Mouse (Mus musculus) heart, embryonic 10.5 days (tissue): Measurements from ENCODE around the gene Gabarapl2. TPM values are rescaled to one million over a fixed set of nuclear protein-coding genes. Genes with fewer than 3 reads are reported as not detected.

Experiments used
- DNase-seq: peaks from one replicate; pipeline ENCODE4 v3.0.0-alpha.2; 2017; ENCODE audit warnings: low spot score
- H3K27ac ChIP-seq: fragments of 300-500 bp; sonication (generic); 2 replicates; pipeline ENCODE4 v1.5.1; 2016; ENCODE audit warnings: mild to moderate bottlenecking
- H3K27me3 ChIP-seq: fragments of 300-500 bp; sonication (generic); 2 replicates; pipeline ENCODE4 v1.6.1; 2016; ENCODE audit warnings: mild to moderate bottlenecking; ENCODE audit not compliant: poor library complexity, insufficient read depth, severe bottlenecking
- H3K36me3 ChIP-seq: fragments of 300-500 bp; sonication (generic); 2 replicates; pipeline ENCODE4 v1.6.1; 2016; ENCODE audit warnings: mild to moderate bottlenecking, moderate library complexity
- H3K4me1 ChIP-seq: fragments of 300-500 bp; sonication (generic); 2 replicates; pipeline ENCODE4 v1.6.1; 2016; ENCODE audit warnings: mild to moderate bottlenecking
- H3K4me3 ChIP-seq: fragments of 300-500 bp; sonication (generic); 2 replicates; pipeline ENCODE4 v1.5.1; 2016; ENCODE audit warnings: mild to moderate bottlenecking, moderate library complexity
- H3K9me3 ChIP-seq: fragments of 300-500 bp; sonication (generic); 2 replicates; pipeline ENCODE4 v1.6.1; 2016; ENCODE audit warnings: mild to moderate bottlenecking, moderate library complexity
- WGBS: fragments of 180-500 bp; shearing (Covaris S2); methylation state at CpG from one replicate; pipeline ENCODE4 v1.1.7; 2016; 5-methylcytosine and 5-hydroxymethylcytosine counted together
- polyA plus RNA-seq: library from polyadenylated mRNA; unstranded; fragments of >200 nt; fragmentation: Nextera tagmentation; extraction: Ambion mirVana; gene quantifications from 2 replicates; pipeline ENCODE4 v1.2.1, GENCODE M21; 2016

Gabarapl2 gene
- polyA plus RNA-seq, 1 experiment from 2014 or later, result 178 TPM

GRCm38 (mm10) chr8:111989911-111990310 is 49.4 kb downstream of the Gabarapl2 start:
- H3K27ac ChIP-seq, result no peak overlapping the region
- H3K27me3 ChIP-seq, result no peaks in the 10 kb centered on the region
- no peak overlapping the region for H3K4me3 ChIP-seq
- DNase-seq, result peak; percentile 83
- H3K36me3 ChIP-seq, result peaks cover 62% of the 10 kb centered on the region
- H3K9me3 ChIP-seq, result no peaks in the 10 kb centered on the region
- 27% methylated on average over 7 of the region's 7 CpGs for WGBS
- 0 out of 2 replicates have a peak, but pooled peaks cover 10% of the 10 kb centered on the region for H3K4me1 ChIP-seq

DNA sequence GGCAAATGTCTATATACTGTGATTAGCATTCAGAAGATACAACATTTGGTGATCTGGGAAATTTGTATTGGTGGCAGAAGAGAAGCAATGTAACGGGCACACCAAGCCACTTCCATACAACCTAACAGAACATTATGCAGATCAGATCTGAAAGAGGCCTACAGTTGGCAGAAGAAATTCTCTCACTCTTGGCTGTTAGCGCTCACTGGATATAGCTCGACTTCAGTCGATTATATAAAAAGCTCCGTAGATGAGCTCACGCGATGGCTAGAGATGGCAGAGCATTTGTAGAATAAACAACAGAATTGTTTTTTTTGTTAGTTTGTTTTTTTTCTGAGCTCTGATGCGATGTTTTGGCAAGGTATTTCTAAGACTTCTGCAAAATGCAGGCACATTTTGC is 50.8 kb downstream of the Gabarapl2 start:
- Histone ChIP-seq H3K36me3 (peaks cover 63% of the 10 kb centered on the region), H3K4me1 (0 out of 2 replicates have a peak, but pooled peaks cover 10% of the 10 kb centered on the region), H3K27ac (peak overlapping the region; percentile 90; the same call in 1 of the 2 replicates), H3K4me3 (peak overlapping the region; percentile 89), H3K27me3 (no peaks in the 10 kb centered on the region), H3K9me3 (no peaks in the 10 kb centered on the region)
- no peak for DNase-seq
- 63% methylated on average over 8 of the region's 8 CpGs for WGBS

DNA sequence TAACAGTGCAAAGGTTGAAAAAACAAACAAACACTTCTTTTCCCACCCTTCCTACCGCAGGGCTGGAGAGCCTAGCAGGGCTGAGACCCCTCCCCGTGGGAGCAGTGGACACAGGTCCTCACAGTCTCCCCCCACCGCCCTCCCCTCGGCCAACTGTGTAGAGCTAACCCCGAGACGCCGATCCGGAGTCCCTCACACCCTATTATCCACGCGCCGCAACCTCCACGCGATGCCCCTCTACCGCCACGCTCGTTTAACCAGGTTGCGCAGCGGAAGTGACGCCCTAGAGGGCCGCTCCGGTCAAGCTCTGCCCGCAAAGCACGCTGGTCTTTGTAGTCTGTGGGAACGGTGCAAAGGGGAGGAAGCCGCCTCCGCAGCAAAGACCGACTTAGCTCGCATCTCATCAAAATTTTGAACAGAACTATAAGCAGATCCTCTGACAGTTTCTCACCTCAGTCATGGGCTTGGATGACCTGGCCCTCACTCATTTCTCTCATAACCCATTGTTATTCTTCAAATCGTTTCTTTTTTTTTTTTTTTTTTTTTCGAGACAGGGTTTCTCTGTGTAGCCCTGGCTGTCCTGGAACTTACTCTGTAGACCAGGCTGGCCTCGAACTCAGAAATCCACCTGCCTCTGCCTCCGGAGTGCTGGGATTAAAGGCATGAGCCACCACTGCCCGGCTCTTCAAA is 51.7 kb downstream of the Gabarapl2 start, which contains the start of gene Adat1:
Gene Adat1 (minus strand): TSS at position 290 of the 690 bp plus-strand sequence.
- H3K4me1 ChIP-seq, result 0 out of 2 replicates have a peak, but pooled peaks cover 10% of the 10 kb centered on the region
- H3K36me3 ChIP-seq, result peaks cover 65% of the 10 kb centered on the region
- 5% methylated on average over 33 of the region's 33 CpGs for WGBS
- no peaks in the 10 kb centered on the region for H3K27me3 ChIP-seq
- DNase-seq, result peak; percentile 96
- H3K9me3 ChIP-seq, result no peaks in the 10 kb centered on the region
- H3K27ac ChIP-seq, result peak within 1 kb of the TSS; percentile 90
- peak within 1 kb of the TSS; percentile 89 for H3K4me3 ChIP-seq

GRCm38 (mm10) chr8:111992703-111993039 is 52.2 kb downstream of the Gabarapl2 start:
- Histone ChIP-seq H3K4me1 (0 out of 2 replicates have a peak, but pooled peaks cover 10% of the 10 kb centered on the region), H3K27ac (no peak overlapping the region), H3K36me3 (peaks cover 65% of the 10 kb centered on the region), H3K9me3 (no peaks in the 10 kb centered on the region), H3K4me3 (no peak overlapping the region), H3K27me3 (no peaks in the 10 kb centered on the region)
- WGBS, result 76% methylated on average over 3 of the region's 3 CpGs
- no peak for DNase-seq

Other genes starting within 250 kb of the Gabarapl2 start
- not detected in 2 replicates for gene Ctrb1, start 249.7 kb upstream of the Gabarapl2 start, polyA plus RNA-seq
- 53.2 and 54.4 TPM in 2 replicates for gene Bcar1, start 196.9 kb upstream of the Gabarapl2 start, polyA plus RNA-seq
- 155 and 217 TPM in 2 replicates for gene Cfdp1, start 86.4 kb upstream of the Gabarapl2 start, polyA plus RNA-seq
- 5.1 and 7.4 TPM in 2 replicates for gene Tmem170, start 64.0 kb upstream of the Gabarapl2 start, polyA plus RNA-seq
- 0.91 and 2.9 TPM in 2 replicates for gene Chst5, start 30.3 kb upstream of the Gabarapl2 start, polyA plus RNA-seq
- gene Tmem231, start 6.8 kb upstream of the Gabarapl2 start, polyA plus RNA-seq, result 6.2 and 8.2 TPM in 2 replicates
- gene Adat1, start 51.6 kb downstream of the Gabarapl2 start, polyA plus RNA-seq, result 9.9 and 11.5 TPM in 2 replicates
- gene Kars, start 70.6 kb downstream of the Gabarapl2 start, polyA plus RNA-seq, result 188 and 232 TPM in 2 replicates
- 21.0 and 22.1 TPM in 2 replicates for gene Terf2ip, start 70.7 kb downstream of the Gabarapl2 start, polyA plus RNA-seq
- gene Gm6793, start 74.3 kb downstream of the Gabarapl2 start, polyA plus RNA-seq, result 0.31 and 0.53 TPM in 2 replicates